Mouse (Mus musculus) olfactory bulb, adult 2 months (tissue): Measurements from ENCODE around the gene Gm10271. TPM values are rescaled to one million over a fixed set of nuclear protein-coding genes. Genes with fewer than 3 reads are reported as not detected.

ENCODE experiments used
- H3K27ac ChIP-seq: fragments of 200-500 bp; 2 replicates; pipeline ENCODE4 v1.5.1; 2012; ENCODE audit warnings: low read depth, low read length; ENCODE audit not compliant: insufficient read depth
- H3K4me1 ChIP-seq: fragments of 200-500 bp; 2 replicates; pipeline ENCODE4 v1.6.1; 2012; ENCODE audit warnings: low read length; ENCODE audit not compliant: control insufficient read depth, insufficient read depth
- H3K4me3 ChIP-seq: fragments of 200-500 bp; 2 replicates; pipeline ENCODE4 v1.5.1; 2012; ENCODE audit warnings: mild to moderate bottlenecking, low read depth, low read length, moderate library complexity; ENCODE audit not compliant: insufficient read depth
- CTCF ChIP-seq: fragments of 200-500 bp; IDR thresholded peaks from 2 replicates; pipeline ENCODE4 v1.5.1; 2012; ENCODE audit warnings: low read depth, mild to moderate bottlenecking, low read length, moderate library complexity; ENCODE audit not compliant: insufficient read depth
- POLR2A ChIP-seq: fragments of 200-500 bp; IDR thresholded peaks from 2 replicates; pipeline ENCODE4 v1.6.1; 2012; ENCODE audit warnings: mild to moderate bottlenecking, low read depth, low read length, moderate library complexity; ENCODE audit not compliant: insufficient read depth
- WGBS: fragments of 180-500 bp; shearing (Covaris S2); methylation state at CpG from one replicate; pipeline ENCODE4 v1.1.7; 2018; 5-methylcytosine and 5-hydroxymethylcytosine counted together
- polyA plus RNA-seq: library from polyadenylated mRNA; stranded (reverse); fragments of >200 nt; gene quantifications from 2 replicates; pipeline ENCODE4 v1.2.4, GENCODE M21; 2012; ENCODE audit warnings: low replicate concordance; ENCODE audit not compliant: missing spikeins, insufficient read depth, insufficient read length

The Gm10271 gene
- polyA plus RNA-seq, 1 experiment, result not detected

DNA sequence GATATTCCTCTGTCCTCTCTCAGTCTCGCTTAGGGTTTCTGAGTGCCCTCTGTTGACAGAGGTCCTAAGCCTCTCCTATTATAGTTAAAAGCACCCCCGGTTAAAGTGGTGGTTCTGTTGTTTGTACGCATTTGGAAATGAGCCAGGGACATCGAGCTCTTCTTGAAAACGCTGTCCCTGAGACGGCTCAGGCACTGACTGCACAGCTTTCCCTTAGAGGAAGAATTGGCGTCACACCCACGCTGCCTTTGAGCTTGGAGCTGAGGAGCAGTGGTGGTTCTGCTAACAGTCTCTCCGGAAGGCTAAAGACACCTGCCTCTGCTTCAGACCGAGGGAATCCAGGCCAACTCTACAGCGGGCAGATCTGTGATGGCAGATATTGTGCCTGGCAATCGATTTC lies 28.6 kb upstream of the Gm10271 start:
- no peak for TF ChIP-seq POLR2A
- no peak for TF ChIP-seq CTCF
- Histone ChIP-seq H3K27ac (no peak overlapping the region), H3K4me1 (peaks cover 4% of the 10 kb centered on the region), H3K4me3 (no peak overlapping the region)
- 25% methylated on average over 12 of the region's 12 CpGs for WGBS

DNA sequence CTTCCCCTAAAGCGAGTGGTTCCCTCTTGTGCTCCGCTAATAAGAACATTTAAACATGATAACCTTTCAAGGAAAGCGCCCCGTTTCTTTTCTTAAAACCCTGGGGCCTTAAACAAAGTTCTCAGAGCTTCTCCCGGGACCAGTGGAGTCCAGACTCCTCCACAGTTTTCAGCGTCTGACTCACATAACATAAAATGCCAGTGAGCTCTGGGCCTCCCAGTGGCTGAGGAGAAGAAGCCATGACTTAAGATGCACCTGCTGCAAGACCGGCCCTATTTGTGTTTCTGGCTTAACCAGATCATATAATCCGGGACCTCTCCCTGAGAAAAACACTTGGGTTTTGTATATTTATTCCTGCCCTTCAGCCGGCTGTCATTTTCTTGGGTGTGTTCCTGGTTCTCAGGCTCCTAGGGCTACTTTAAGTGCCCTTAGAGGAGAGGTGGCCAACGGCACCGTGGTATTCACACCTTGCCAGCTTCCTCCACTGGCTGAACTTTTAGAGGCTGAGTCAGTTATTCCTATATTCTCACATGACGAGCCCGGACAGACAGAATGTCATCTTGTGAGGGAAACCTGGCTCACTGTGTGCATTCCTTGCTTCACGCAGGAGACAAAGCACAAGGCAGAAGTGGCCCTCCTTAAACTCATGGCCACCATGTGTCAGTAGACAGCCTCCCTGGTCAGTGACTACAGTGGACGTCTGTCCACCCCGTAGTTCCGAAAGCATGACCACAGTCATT lies 26.5 kb upstream of the Gm10271 start:
- Histone ChIP-seq H3K4me1 (peaks cover 3% of the 10 kb centered on the region), H3K4me3 (no peak overlapping the region), H3K27ac (no peak overlapping the region)
- TF ChIP-seq CTCF (no peak), POLR2A (no peak)
- 81% methylated on average over 17 of the region's 17 CpGs for WGBS

DNA sequence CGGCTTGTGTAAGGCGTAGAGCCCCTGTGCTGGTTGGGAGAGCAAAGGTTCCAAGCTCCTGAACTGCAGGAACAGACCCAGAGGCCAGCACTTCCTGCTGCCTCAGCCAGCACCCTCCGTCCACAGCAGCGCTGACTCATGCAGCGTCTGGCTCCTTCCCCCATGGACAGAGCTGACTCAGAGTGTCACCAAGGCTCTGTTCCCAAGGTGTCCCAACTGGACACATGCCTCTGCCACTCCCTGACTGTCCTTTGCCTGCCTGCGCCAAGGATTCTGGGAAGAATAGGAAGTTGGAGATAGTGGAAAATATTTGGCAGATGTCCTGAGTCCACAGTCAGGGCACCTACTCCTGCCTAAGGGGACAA lies 23.8 kb upstream of the Gm10271 start:
- 72% methylated on average over 6 of the region's 6 CpGs for WGBS
- no peak for TF ChIP-seq POLR2A
- no peak for TF ChIP-seq CTCF
- Histone ChIP-seq H3K4me3 (no peak overlapping the region), H3K4me1 (peaks cover 3% of the 10 kb centered on the region), H3K27ac (no peak overlapping the region)

DNA sequence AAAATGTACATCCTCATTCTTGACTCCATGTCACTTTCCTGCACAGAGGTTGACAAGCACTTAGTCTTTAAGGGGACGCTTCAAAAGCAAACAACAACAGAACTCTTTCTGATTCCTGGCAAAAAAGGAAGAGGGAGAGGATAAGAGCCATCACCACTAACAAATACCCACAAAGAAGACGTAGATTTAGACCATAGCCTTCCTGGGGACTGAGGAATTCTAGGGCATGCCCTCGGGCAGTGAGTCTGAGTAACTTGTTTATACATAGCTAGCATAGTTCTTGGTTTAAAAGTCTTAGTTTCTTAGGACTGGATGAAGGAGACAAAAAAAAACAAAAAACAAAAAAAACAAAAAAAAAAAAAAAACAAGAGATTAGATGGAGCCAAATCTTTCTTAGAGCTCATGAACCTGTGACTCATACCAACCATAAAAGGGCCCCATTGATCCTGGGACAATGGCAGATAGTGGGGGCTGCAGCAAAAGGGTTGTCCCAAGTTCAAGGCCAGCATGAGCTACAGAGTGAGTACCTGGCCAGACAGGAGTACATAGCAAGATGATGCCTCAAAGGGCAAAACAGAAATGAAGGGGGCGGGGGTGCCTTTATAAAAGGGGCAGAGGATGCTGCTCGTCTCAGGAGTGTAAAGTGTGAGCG lies 23.3 kb upstream of the Gm10271 start:
- no peak overlapping the region for H3K27ac ChIP-seq
- no peak overlapping the region for H3K4me3 ChIP-seq
- H3K4me1 ChIP-seq, result no peaks in the 10 kb centered on the region
- TF ChIP-seq CTCF, result no peak
- TF ChIP-seq POLR2A, result no peak
- WGBS, result 84% methylated on average over 6 of the region's 6 CpGs

DNA sequence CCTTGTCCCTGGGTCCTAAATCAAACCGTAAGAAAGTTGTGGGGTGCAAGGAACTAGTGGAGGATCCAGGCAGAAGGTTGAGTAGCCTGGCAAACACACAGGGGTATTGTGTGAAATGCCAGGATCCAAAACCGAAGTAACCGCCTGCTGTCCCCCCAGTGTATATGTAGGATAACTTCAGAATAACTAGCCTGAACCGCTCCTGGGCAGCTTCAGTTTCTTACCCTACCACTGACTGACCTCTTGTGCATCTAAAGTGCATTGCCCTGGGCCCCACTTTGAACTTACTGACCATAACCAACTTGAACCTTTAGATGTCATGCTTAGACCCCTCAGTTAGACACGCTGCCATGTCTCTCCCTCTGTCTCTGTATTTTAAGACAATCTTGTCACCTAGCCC lies 22.8 kb upstream of the Gm10271 start:
- Histone ChIP-seq H3K4me3 (no peak overlapping the region), H3K27ac (no peak overlapping the region), H3K4me1 (no peaks in the 10 kb centered on the region)
- no peak for TF ChIP-seq CTCF
- no peak for TF ChIP-seq POLR2A
- 86% methylated on average over 5 of the region's 5 CpGs for WGBS

DNA sequence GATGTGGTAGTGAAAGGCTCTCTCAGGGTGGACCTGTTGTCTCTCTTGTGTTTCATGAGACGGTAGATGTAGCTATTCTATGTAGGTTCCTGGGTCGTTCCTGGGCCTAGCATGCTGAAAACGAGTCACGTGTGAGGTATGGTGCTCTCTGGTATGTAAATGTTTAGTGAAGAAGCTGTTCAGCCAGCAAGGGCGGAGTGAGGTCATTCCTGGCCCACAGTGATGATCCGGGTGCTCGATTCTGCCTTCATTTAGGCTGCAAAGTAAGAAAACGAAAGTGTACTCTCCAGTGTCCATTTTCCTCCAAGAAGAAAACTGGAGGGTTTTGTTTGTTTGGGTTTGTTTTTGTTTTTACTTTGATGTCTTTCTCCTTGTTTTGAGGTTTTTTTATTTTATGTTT lies 21.6 kb upstream of the Gm10271 start:
- TF ChIP-seq POLR2A, result no peak
- TF ChIP-seq CTCF, result no peak
- Histone ChIP-seq H3K27ac (no peak overlapping the region), H3K4me3 (no peak overlapping the region), H3K4me1 (no peaks in the 10 kb centered on the region)
- 96% methylated on average over 8 of the region's 8 CpGs for WGBS

DNA sequence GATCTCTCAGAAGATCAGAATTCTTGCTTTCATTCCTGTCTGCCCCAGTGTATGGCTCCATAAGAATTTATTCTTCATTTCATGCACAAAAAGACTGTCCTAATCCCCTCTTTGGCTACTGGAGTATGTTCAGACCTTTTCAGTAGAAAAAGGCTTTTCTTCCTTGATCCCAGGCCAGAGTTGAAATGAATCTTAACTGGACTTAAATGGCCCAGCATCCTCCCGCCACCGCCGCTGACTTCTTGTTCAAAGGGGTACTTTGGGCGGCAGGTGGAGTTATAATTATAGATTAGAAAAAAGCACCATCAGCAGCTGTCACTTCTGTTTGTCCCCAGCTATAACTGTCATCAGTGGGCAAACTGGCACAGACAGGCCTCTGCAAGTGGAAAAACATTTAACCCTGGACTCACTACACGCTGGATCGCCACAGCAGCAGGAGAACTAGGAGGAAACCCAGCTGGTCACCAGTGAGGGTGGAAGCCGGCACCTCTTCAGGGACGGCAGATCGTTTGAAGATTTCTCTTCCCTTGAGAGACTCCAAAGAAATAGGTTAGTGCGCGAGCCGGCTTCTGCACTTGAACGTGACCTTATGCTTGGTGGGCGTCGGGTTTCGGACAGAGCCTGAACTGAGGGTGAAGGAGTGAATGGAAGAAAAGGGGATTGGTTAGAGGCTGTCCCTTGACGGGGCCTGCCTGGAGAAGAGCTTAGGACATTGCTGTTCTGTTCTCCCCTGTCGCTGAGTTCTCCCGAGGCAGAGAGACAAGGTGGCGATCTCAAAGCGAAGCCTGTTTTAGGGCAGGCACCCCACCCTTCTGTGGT lies 14.1 kb upstream of the Gm10271 start, which contains the start of gene Best3:
Gene Best3 (plus strand): TSS at position 51 of the 819 bp plus-strand sequence.
- Histone ChIP-seq H3K27ac (no peak within 1 kb of the TSS), H3K4me1 (peaks cover 6% of the 10 kb centered on the region; the same call in 1 of the 2 replicates), H3K4me3 (no peak within 1 kb of the TSS)
- 60% methylated on average over 21 of the region's 21 CpGs for WGBS
- no peak for TF ChIP-seq CTCF
- no peak for TF ChIP-seq POLR2A

DNA sequence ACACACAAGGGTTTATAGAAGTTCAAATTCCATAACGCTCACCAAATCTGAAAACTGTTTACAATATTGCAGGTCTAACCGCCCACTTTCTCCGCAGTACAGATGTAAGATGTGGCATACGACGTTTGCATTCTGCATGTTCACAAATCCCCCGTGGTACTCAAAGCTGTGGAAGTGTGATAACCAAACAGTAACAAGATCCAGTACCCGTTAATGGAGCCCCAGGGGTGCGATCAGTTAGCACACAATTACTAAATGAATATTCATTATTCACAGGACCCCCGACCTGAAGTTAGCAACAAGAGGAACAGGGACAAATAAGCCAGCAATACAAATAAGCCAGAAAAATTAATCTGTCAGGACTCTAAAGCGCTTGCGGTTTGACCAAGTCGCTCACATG lies 12.4 kb upstream of the Gm10271 start:
- Histone ChIP-seq H3K4me1 (peaks cover 6% of the 10 kb centered on the region; the same call in 1 of the 2 replicates), H3K27ac (no peak overlapping the region), H3K4me3 (no peak overlapping the region)
- TF ChIP-seq POLR2A (no peak), CTCF (no peak)
- 72% methylated on average over 12 of the region's 12 CpGs for WGBS

DNA sequence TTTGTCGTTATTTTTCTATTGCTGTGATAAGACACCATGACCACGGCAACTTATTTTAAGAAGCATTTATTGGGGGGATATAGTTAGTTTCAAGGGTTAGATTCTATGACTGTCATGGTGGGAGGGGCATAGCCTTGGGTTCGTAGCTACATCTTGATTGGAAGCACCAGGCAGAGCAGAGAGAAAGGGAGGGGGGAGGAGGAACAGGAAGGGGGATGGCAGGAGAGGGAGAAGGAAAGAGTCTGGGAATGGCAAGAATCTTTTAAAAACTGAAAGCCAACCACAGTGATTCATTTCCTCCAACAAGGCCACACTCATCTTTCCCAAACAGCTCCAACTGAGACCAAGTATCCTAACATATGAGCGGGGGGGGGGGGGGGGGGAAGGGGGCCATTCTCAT lies 10.1 kb upstream of the Gm10271 start:
- Histone ChIP-seq H3K4me3 (no peak overlapping the region), H3K27ac (no peak overlapping the region), H3K4me1 (peaks cover 6% of the 10 kb centered on the region; the same call in 1 of the 2 replicates)
- WGBS, result 78% methylated on average over 4 of the region's 4 CpGs
- TF ChIP-seq CTCF (no peak), POLR2A (no peak)
